Mouse (Mus musculus): ENCODE data around the gene Cerk.

GRCm38 (mm10) chr15:86224972-86225551, 39.1 kb upstream of the Cerk start:
- TF ChIP-seq CTCF (IDR thresholded peaks at IDR 0.05; ENCODE audit: control insufficient read depth, insufficient read depth, insufficient replicate concordance, low read depth, low read length), result no peak
- no peak for TF ChIP-seq POLR2A (IDR thresholded peaks at IDR 0.05; ENCODE audit: control insufficient read depth, low read depth, low read length)
